Mouse (Mus musculus) thymus, postnatal 4 days (tissue): Measurements from ENCODE around the gene Atf6b.

Experiments used
- DNase-seq: peaks from one replicate; pipeline ENCODE4 v3.0.0; 2021

The Atf6b gene

GRCm38 (mm10) chr17:34671151-34672066 is 24.5 kb downstream of the Atf6b start:
- DNase-seq: no peak

DNA sequence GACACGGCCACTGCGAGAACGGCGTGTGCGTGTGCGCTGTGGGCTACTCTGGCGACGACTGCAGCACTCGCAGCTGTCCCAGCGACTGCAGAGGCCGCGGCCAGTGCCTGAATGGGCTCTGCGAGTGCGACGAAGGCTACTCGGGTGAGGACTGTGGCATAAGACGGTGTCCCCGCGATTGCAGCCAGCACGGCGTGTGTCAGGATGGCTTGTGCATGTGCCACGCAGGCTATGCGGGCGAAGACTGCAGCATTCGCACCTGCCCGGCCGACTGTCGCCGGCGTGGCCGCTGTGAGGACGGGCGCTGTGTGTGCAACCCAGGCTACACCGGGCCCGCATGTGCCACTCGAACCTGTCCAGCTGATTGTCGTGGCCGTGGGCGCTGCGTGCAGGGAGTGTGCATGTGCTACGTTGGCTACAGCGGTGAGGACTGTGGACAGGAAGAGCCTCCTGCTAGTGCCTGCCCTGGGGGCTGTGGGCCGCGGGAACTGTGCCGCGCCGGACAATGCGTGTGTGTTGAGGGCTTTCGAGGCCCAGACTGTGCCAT is 25.4 kb downstream of the Atf6b start:
- no peak for DNase-seq

DNA sequence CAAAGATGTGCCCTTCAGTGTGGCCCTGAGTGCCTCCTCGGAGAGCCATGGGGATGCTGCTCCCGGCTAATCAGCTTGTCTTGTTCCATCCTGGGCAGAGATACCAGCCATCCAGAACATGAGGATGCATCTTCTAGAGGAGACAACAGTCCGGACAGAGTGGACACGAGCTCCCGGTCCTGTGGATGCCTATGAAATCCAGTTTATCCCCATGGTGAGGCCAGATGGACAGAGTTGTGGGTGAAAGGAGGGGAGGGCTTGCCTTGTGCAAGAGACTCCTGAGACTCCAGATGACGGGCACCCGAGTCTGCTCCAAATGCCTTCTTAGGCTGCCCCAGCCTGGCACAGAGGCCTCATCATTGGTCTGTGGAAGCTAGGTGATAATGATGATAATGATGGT is 26.2 kb downstream of the Atf6b start:
- DNase-seq: no peak

- no peak for DNase-seq
These were observed 27.7 kb downstream of the Atf6b start for GRCm38 (mm10) chr17:34674524-34675204.

DNA sequence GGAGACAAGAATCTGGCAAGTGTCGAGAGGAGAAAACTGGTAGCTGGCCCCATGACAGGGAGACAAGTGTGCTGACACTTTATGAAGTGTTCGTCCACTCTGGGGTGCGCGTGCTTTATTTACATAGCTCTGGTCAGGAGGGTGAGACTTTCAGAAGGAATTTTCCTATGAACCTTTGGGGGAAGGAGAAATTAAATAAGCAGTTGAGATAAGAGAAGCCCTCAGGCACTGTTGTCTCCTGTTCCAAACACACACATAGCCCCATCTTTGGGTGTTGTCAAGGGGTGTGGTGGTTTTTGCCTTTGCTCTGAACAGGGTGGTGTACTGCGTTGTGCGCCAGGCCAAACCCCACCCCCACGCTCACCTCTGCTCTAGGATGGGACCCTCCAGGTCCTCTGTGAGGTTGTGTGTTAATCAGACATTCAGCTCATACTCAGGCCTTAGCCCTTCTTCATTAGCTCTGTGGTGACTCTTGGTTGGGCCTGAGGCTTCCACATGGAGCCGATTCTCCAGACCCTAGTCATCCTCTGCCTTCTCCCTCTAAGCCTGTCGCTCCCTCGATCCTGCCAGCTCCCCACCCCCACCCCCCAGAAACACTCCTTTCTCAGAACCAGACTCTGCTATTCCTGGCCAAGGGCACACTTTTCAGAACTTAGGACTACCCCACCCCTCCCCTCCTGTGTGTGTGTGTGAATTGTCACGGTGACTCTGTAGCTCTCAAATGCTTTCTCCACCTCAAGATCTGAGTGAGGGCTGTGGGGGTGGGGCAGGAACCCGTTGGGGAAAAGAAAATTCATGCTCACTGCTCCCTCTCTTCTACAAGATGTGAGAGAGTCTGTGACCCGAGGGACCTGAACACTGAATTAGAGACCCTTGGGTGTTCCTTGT is 28.5 kb downstream of the Atf6b start:
- no peak for DNase-seq

GRCm38 (mm10) chr17:34676093-34676460 is 29.1 kb downstream of the Atf6b start:
- DNase-seq: no peak

- no peak for DNase-seq
These were observed 29.7 kb downstream of the Atf6b start for GRCm38 (mm10) chr17:34676671-34677070.

DNA sequence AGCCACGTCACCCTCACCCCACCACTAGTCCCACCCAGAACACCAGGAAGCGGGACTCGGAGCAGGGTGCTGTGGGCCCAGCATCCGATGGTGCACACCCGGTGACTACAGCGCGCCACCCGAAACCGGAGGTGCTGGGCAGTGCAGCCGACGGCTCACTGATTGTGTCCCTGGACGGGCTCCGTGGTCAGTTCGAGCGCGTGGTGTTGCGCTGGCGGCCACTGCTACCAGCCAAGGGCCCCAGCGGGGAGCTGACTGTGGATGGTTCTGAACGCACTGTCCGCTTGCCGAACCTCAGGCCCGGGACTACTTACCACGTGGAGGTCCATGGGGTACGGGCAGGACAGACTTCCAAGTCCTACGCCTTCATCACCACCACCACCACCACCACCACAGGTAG is 33.2 kb downstream of the Atf6b start:
- no peak for DNase-seq

GRCm38 (mm10) chr17:34680621-34681020 is 33.7 kb downstream of the Atf6b start:
- DNase-seq: no peak

DNA sequence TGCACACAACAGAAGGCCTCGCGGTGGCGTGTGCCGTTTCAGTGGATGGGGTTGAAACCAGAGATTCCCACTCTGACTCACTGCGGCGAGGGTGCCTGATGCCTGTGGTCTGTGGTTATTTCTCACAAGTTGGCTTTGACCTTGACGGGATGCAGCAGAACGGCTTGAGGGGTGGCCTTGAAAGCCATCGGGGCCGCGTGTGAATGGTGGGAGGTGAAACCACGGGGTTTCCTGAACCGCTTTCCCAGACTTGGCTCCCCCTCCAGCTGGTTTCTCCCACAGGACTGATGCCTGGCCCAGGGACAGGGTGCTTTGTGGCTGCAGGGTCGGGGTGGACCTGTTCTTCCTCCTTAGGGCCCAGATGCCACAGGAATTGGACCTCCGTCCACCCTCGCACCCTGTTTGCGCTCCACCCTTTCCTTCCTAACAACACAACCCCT is 34.2 kb downstream of the Atf6b start:
- DNase-seq: no peak

GRCm38 (mm10) chr17:34681881-34682536 is 35.1 kb downstream of the Atf6b start:
- no peak for DNase-seq

GRCm38 (mm10) chr17:34683179-34683578 is 36.2 kb downstream of the Atf6b start:
- DNase-seq: no peak

DNA sequence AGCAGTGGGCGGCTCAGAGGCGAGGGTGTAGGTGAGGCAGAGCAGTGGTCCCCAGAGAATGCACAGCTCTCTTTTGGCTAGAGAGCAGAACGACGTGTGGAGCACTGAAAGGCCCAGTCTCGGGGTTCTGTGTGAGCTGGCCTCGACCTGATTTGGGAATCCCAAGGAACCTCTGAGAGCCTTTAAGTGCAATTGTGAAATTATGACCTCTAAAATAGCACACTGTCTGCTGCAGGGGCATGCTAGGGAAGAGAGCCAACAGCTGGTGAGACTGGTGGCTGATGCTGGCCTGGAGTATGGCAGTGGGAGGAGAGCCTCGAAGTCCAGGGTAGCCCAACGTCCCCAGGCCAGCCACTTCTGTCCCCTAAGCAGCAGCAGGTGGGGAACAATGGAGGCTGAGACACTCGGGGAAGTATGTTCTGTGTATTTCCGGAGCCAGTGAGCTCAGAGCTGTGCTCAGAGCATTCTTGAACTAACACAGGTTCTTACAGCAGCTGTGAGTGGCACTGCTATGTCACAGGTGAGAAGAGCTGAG is 36.8 kb downstream of the Atf6b start:
- DNase-seq: no peak

DNA sequence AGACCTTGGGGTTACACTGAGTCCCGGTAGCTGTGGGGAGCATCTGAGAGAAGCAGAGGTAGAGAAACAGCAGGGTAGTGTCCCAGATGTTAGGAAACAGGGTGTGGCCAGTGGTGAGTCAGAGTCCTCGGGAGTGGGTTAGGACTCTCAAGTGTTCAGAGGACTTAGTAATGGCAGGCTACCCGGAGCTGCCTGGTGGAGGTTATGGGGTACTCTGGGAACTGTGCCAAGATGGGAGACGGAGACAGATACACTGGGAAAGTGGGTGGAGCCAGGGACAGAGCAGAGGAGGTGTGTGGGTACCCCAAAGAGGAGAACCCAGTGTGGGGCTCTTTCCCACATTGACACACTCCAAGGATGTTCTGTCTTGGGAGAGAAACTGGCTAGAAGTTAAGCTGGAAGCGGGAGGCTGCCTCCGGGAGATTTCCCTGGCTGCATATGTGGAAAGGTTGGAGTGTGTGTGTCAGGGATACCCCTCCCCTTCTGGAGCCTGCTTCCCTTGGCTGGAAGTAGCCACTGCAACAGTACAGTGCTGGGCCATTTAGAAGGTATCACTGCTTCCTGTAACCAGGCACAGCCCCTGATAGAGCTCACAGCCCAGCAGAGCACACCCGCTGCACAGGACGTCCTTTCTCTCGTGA is 37.4 kb downstream of the Atf6b start:
- DNase-seq: no peak

- no peak for DNase-seq
These were observed 38.5 kb downstream of the Atf6b start for GRCm38 (mm10) chr17:34685120-34686110.

DNA sequence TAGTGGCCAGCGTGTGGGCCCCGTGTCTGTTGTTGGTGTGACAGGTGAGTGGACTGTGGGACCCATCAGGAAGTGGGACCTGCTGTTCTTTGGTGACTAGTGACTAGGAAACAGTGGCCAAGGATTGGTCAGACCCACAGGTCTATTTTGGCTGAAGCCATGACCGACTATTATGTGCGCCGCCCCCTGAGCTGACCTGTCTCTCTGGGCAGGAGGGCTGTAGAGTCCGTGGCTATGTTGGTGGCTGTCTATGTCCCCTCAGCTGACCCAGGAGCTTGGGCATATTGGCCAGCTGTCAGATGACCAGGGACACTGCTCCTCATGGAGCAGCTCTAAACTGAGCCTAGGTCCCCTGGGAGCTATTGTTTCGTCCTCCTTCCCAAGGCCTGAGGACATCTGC is 41.9 kb downstream of the Atf6b start:
- no peak for DNase-seq

DNA sequence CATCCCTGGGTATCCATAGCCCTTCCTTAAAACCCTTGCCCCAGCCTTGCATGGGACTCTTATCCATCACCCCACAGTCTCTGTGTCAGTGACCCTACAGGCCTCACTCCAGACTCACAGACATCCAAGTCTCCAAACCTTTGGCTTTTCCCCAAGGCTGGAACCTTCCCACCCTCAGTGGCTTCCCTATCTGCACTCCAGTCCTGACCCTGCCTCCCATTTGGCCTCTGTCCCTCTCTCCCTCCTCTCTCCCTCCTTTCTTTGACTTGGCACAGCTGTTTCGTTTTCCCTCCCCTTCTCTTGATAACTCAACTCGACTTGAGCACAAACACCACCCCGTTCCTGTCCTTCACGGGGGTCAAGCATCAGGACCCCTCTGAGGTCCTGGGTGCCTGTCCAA is 43.5 kb downstream of the Atf6b start:
- DNase-seq: no peak

- DNase-seq: no peak
These were observed 46.0 kb downstream of the Atf6b start for GRCm38 (mm10) chr17:34692906-34693305.

- no peak for DNase-seq
These were observed 52.8 kb downstream of the Atf6b start for GRCm38 (mm10) chr17:34699575-34700408.
